Mouse (Mus musculus) hindbrain, postnatal 0 days (tissue): ENCODE results near the gene Taok3. TPM values are rescaled to one million over a fixed set of nuclear protein-coding genes. Genes with fewer than 3 reads are reported as not detected.

Experiments used
- ATAC-seq: fragments of 200-750 bp; cut with Nextera tagmentation; 2 replicates; pipeline ENCODE4 v1.8.0; 2017; ENCODE audit warnings: mild to moderate bottlenecking, moderate TSS enrichment, moderate library complexity
- DNase-seq: peaks from one replicate; pipeline ENCODE4 v3.0.0-alpha.2; 2015; ENCODE audit warnings: low spot score
- H3K27ac ChIP-seq: fragments of 300-500 bp; sonication (generic); 2 replicates; pipeline ENCODE4 v1.5.1; 2014; ENCODE audit warnings: mild to moderate bottlenecking
- H3K27me3 ChIP-seq: fragments of 300-500 bp; sonication (generic); 2 replicates; pipeline ENCODE4 v1.6.1; 2014; ENCODE audit warnings: low read length, mixed read lengths; ENCODE audit not compliant: insufficient read depth
- H3K36me3 ChIP-seq: fragments of 300-500 bp; sonication (generic); 2 replicates; pipeline ENCODE4 v1.6.1; 2014; ENCODE audit warnings: low read length, mixed read lengths; ENCODE audit not compliant: insufficient read depth
- H3K4me1 ChIP-seq: fragments of 300-500 bp; sonication (generic); 2 replicates; pipeline ENCODE4 v1.6.1; 2014; ENCODE audit warnings: antibody characterized with exemption, low read length, mixed read lengths; ENCODE audit not compliant: insufficient read depth
- H3K4me2 ChIP-seq: fragments of 300-500 bp; sonication (generic); 2 replicates; pipeline ENCODE4 v1.6.1; 2014; ENCODE audit warnings: low read depth, mild to moderate bottlenecking, low read length, moderate library complexity, mixed read lengths
- H3K4me3 ChIP-seq: fragments of 300-500 bp; sonication (generic); 2 replicates; pipeline ENCODE4 v1.5.1; 2014; ENCODE audit warnings: low read length
- H3K9ac ChIP-seq: fragments of 300-500 bp; sonication (generic); replicated peaks from 2 replicates; pipeline ENCODE4 v1.6.1; 2014; ENCODE audit warnings: mild to moderate bottlenecking, low read length, moderate library complexity, mixed read lengths
- H3K9me3 ChIP-seq: fragments of 300-500 bp; sonication (generic); 2 replicates; pipeline ENCODE4 v1.6.1; 2016; ENCODE audit warnings: low read length, mixed read lengths
- CTCF ChIP-seq: IDR thresholded peaks from 2 replicates; pipeline ENCODE4 v1.5.1; 2016; ENCODE audit warnings: antibody characterized with exemption, control low read depth, low read depth
- WGBS: fragments of 180-500 bp; shearing (Covaris S2); extraction: QIAGEN DNeasy Blood & Tissue Kit; methylation state at CpG from one replicate; pipeline ENCODE4 v1.1.7; 2014; 5-methylcytosine and 5-hydroxymethylcytosine counted together
- polyA plus RNA-seq: library from polyadenylated mRNA; unstranded; fragments of >200 nt; fragmentation: Nextera tagmentation; extraction: Ambion mirVana; gene quantifications from 2 replicates; pipeline ENCODE4 v1.2.1, GENCODE M21; 2015
- total RNA-seq: library from RNA; depleted of rRNA; stranded (reverse); fragments of >200 nt; gene quantifications from 2 replicates; pipeline ENCODE4 v1.2.3, GENCODE M21; 2014

Gene Taok3
- total and polyA plus RNA-seq, 2 experiments from 2014 or later = 21.0 to 50.2 TPM

GRCm38 (mm10) chr5:117304947-117305346 lies 185.0 kb downstream of the Taok3 start:
- DNase-seq = peak; percentile 85
- no peaks in the 10 kb centered on the region for H3K9me3 ChIP-seq
- ATAC-seq = no peak

GRCm38 (mm10) chr5:117305754-117306153 lies 185.8 kb downstream of the Taok3 start:
- no peaks in the 10 kb centered on the region for H3K36me3 ChIP-seq
- no peak for TF ChIP-seq CTCF
- no peak overlapping the region for H3K4me3 ChIP-seq
- H3K27ac ChIP-seq = no peak overlapping the region
- no peaks in the 10 kb centered on the region for H3K9me3 ChIP-seq
- ATAC-seq = no peak
- DNase-seq = no peak
- H3K4me1 ChIP-seq = no peaks in the 10 kb centered on the region
- 91% methylated on average over 5 of the region's 5 CpGs for WGBS
- no peak overlapping the region for H3K9ac ChIP-seq
- no peak overlapping the region for H3K4me2 ChIP-seq
- H3K27me3 ChIP-seq = no peaks in the 10 kb centered on the region

More at GRCm38 (mm10) chr5:117304947-117305346, 185.0 kb downstream of the Taok3 start:
- Histone ChIP-seq H3K4me1 (no peaks in the 10 kb centered on the region), H3K27me3 (no peaks in the 10 kb centered on the region), H3K4me2 (no peak overlapping the region), H3K27ac (no peak overlapping the region), H3K9ac (no peak overlapping the region), H3K4me3 (no peak overlapping the region), H3K36me3 (no peaks in the 10 kb centered on the region)
- 66% methylated on average over 7 of the region's 7 CpGs for WGBS
- peak; percentile 69 for TF ChIP-seq CTCF

- 0 out of 2 replicates have a peak, but pooled peaks have one; percentile 6 for TF ChIP-seq CTCF
- no peak for ATAC-seq
- no peak for DNase-seq
- no peaks in the 10 kb centered on the region for H3K36me3 ChIP-seq
- H3K4me3 ChIP-seq = no peak overlapping the region
- no peaks in the 10 kb centered on the region for H3K4me1 ChIP-seq
- no peak overlapping the region for H3K27ac ChIP-seq
- no peaks in the 10 kb centered on the region for H3K27me3 ChIP-seq
- no peak overlapping the region for H3K9ac ChIP-seq
- 91% methylated on average over 2 of the region's 2 CpGs for WGBS
- H3K4me2 ChIP-seq = no peak overlapping the region
- no peaks in the 10 kb centered on the region for H3K9me3 ChIP-seq
Measured at GRCm38 (mm10) chr5:117306826-117307225, 186.9 kb downstream of the Taok3 start.

- ATAC-seq (no peak), DNase-seq (peak; percentile 55)
- peak; percentile 69 for TF ChIP-seq CTCF
- H3K36me3 ChIP-seq = no peaks in the 10 kb centered on the region
- no peak overlapping the region for H3K27ac ChIP-seq
- no peaks in the 10 kb centered on the region for H3K9me3 ChIP-seq
- H3K9ac ChIP-seq = no peak overlapping the region
- no peak overlapping the region for H3K4me2 ChIP-seq
- 43% methylated on average over 11 of the region's 11 CpGs for WGBS
- H3K27me3 ChIP-seq = no peaks in the 10 kb centered on the region
- H3K4me3 ChIP-seq = no peak overlapping the region
- no peaks in the 10 kb centered on the region for H3K4me1 ChIP-seq
Measured at GRCm38 (mm10) chr5:117307699-117308098, 187.8 kb downstream of the Taok3 start.

- no peak for ATAC-seq
- no peak overlapping the region for H3K27ac ChIP-seq
- H3K9ac ChIP-seq = no peak overlapping the region
- DNase-seq = peak; percentile 21
- H3K36me3 ChIP-seq = no peaks in the 10 kb centered on the region
- 0 out of 2 replicates have a peak overlapping the region, but pooled peaks have one; percentile 4 for H3K4me3 ChIP-seq
- H3K4me2 ChIP-seq = peak overlapping the region; percentile 27; the same call in 1 of the 2 replicates
- no peaks in the 10 kb centered on the region for H3K4me1 ChIP-seq
- no peaks in the 10 kb centered on the region for H3K9me3 ChIP-seq
- TF ChIP-seq CTCF = no peak
- WGBS = 28% methylated on average over 14 of the region's 14 CpGs
- no peaks in the 10 kb centered on the region for H3K27me3 ChIP-seq
Measured at GRCm38 (mm10) chr5:117313420-117313819, 193.5 kb downstream of the Taok3 start.

GRCm38 (mm10) chr5:117313909-117314308 lies 194.0 kb downstream of the Taok3 start:
- H3K9ac ChIP-seq = no peak overlapping the region
- H3K4me1 ChIP-seq = no peaks in the 10 kb centered on the region
- 0 out of 2 replicates have a peak overlapping the region, but pooled peaks have one; percentile 4 for H3K4me3 ChIP-seq
- H3K36me3 ChIP-seq = no peaks in the 10 kb centered on the region
- peak overlapping the region; percentile 27; the same call in 1 of the 2 replicates for H3K4me2 ChIP-seq
- H3K27me3 ChIP-seq = no peaks in the 10 kb centered on the region
- 33% methylated on average over 10 of the region's 10 CpGs for WGBS
- no peak overlapping the region for H3K27ac ChIP-seq
- ATAC-seq = no peak
- no peak for TF ChIP-seq CTCF
- no peaks in the 10 kb centered on the region for H3K9me3 ChIP-seq
- no peak for DNase-seq

- no peak overlapping the region for H3K4me3 ChIP-seq
Measured at GRCm38 (mm10) chr5:117314587-117315428, 194.9 kb downstream of the Taok3 start.

More at GRCm38 (mm10) chr5:117314587-117315428, 194.9 kb downstream of the Taok3 start:
- no peaks in the 10 kb centered on the region for H3K9me3 ChIP-seq
- ATAC-seq (no peak), DNase-seq (no peak)
- H3K36me3 ChIP-seq = no peaks in the 10 kb centered on the region
- no peak overlapping the region for H3K9ac ChIP-seq
- WGBS = 14% methylated on average over 9 of the region's 9 CpGs
- no peak overlapping the region for H3K4me2 ChIP-seq
- TF ChIP-seq CTCF = no peak
- H3K4me1 ChIP-seq = peaks cover 5% of the 10 kb centered on the region; the same call in 1 of the 2 replicates
- no peaks in the 10 kb centered on the region for H3K27me3 ChIP-seq
- no peak overlapping the region for H3K27ac ChIP-seq
